Mouse (Mus musculus) stomach, postnatal 0 days (tissue): ENCODE measurements around the gene Zfp977. TPM values are rescaled to one million over a fixed set of nuclear protein-coding genes. Genes with fewer than 3 reads are reported as not detected.
"Not testable (repeated sequence)": the region's sequence is repeated elsewhere in the genome, so short reads cannot be mapped to it uniquely, and the experiment has no call there.

Experiments used
- ATAC-seq: fragments of 200-750 bp; cut with Nextera tagmentation; 2 replicates; pipeline ENCODE4 v1.8.0; 2017; ENCODE audit not compliant: low FRiP score, low TSS enrichment
- DNase-seq: peaks from one replicate; pipeline ENCODE4 v3.0.0-alpha.2; 2016; ENCODE audit warnings: low spot score
- H3K27ac ChIP-seq: fragments of 300-500 bp; sonication (generic); replicated peaks from 2 replicates; pipeline ENCODE4 v1.5.1; 2014; ENCODE audit warnings: mild to moderate bottlenecking, control low read depth
- H3K27me3 ChIP-seq: fragments of 300-500 bp; sonication (generic); 2 replicates; pipeline ENCODE4 v1.6.1; 2014; ENCODE audit warnings: low read length; ENCODE audit not compliant: control insufficient read depth, insufficient read depth
- H3K36me3 ChIP-seq: fragments of 300-500 bp; sonication (generic); 2 replicates; pipeline ENCODE4 v1.6.1; 2014; ENCODE audit warnings: low read length, mixed read lengths; ENCODE audit not compliant: control insufficient read depth, insufficient read depth
- H3K4me1 ChIP-seq: fragments of 300-500 bp; sonication (generic); replicated peaks from 2 replicates; pipeline ENCODE4 v1.6.1; 2014; ENCODE audit warnings: antibody characterized with exemption; ENCODE audit not compliant: control insufficient read depth, insufficient read depth
- H3K4me2 ChIP-seq: fragments of 300-500 bp; sonication (generic); replicated peaks from 2 replicates; pipeline ENCODE4 v1.6.1; 2014; ENCODE audit warnings: low read depth, mild to moderate bottlenecking, control low read depth, moderate library complexity
- H3K4me3 ChIP-seq: fragments of 300-500 bp; sonication (generic); 2 replicates; pipeline ENCODE4 v1.5.1; 2014; ENCODE audit warnings: low read depth, low read length, control low read depth
- H3K9ac ChIP-seq: fragments of 300-500 bp; sonication (generic); 2 replicates; pipeline ENCODE4 v1.6.1; 2014; ENCODE audit warnings: mild to moderate bottlenecking, low read length, control low read depth, mixed read lengths
- H3K9me3 ChIP-seq: fragments of 300-500 bp; sonication (generic); 2 replicates; pipeline ENCODE4 v1.6.1; 2016; ENCODE audit warnings: low read length; ENCODE audit not compliant: control insufficient read depth
- CTCF ChIP-seq: IDR thresholded peaks from 2 replicates; pipeline ENCODE4 v1.5.1; 2016; ENCODE audit warnings: antibody characterized with exemption, low read depth, mild to moderate bottlenecking, moderate library complexity
- EP300 ChIP-seq: optimal IDR thresholded peaks from 2 replicates; pipeline ENCODE3; 2016; ENCODE audit warnings: antibody characterized with exemption
- WGBS: fragments of 180-500 bp; shearing (Covaris S2); extraction: QIAGEN DNeasy Blood & Tissue Kit; methylation state at CpG from one replicate; pipeline ENCODE4 v1.1.7; 2014; 5-methylcytosine and 5-hydroxymethylcytosine counted together
- microRNA-seq: library from miRNA; unstranded; fragments of <30 nt; microRNA quantifications from one replicate; pipeline ENCODE4, GENCODE M21; 2016
- polyA plus RNA-seq: library from polyadenylated mRNA; unstranded; fragments of >200 nt; fragmentation: Nextera tagmentation; extraction: Ambion mirVana; gene quantifications from 2 replicates; pipeline ENCODE4 v1.2.1, GENCODE M21; 2015

Zfp977 gene
- polyA plus RNA-seq: 0.70 and 0.91 TPM in 2 replicates

DNA sequence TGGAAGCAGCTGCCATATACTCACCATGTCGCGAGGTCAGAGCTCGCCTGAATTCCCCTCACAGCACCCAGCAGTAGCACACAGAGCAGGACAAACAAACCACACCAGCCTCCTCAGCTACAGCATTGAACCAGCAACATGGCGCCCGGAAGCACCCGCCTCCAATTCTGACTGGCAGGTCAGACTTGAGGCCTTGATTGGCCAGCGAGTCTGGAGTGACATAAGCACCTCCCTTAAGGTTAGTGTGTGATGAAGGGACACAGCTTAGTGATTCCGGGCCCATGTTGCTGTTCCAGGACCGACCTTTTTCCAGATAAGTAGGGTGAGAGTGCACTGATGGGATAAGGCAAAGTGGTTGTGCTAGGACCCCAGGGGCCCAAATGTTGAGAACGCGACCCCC, at the start of gene Zfp977:
Gene Zfp977, minus strand, starts transcription at position 135 of the 400 bp plus-strand sequence.
- 88% methylated on average over 11 of the region's 11 CpGs for WGBS
- not testable (repeated sequence) for H3K4me2 ChIP-seq, H3K4me1 ChIP-seq, H3K9ac ChIP-seq, DNase-seq, H3K27me3 ChIP-seq, H3K27ac ChIP-seq, ATAC-seq, H3K36me3 ChIP-seq, H3K4me3 ChIP-seq, H3K9me3 ChIP-seq

DNA sequence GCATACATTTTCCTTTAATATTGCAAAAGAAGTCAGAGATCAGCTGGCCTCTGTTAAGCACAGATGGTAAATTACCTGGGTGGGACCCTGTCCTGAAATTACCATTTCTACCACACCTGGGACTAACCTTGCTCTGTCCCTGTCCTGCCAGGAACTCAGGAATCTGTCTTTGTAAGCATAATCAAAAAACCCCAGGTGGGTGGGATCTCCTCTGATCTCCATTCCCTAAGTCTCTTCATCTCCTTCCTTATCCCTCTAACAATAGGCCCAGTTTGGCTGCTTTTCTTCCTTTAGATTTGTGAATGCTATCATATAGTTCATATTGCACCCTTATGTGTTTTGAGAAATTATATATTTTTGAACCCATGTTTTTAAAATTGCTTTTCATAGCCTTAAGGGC, 38.7 kb upstream of the Zfp977 start:
- not testable (repeated sequence) for DNase-seq, H3K36me3 ChIP-seq, H3K27me3 ChIP-seq, H3K4me3 ChIP-seq, H3K4me2 ChIP-seq, ATAC-seq, H3K9me3 ChIP-seq, H3K9ac ChIP-seq, H3K4me1 ChIP-seq, H3K27ac ChIP-seq

DNA sequence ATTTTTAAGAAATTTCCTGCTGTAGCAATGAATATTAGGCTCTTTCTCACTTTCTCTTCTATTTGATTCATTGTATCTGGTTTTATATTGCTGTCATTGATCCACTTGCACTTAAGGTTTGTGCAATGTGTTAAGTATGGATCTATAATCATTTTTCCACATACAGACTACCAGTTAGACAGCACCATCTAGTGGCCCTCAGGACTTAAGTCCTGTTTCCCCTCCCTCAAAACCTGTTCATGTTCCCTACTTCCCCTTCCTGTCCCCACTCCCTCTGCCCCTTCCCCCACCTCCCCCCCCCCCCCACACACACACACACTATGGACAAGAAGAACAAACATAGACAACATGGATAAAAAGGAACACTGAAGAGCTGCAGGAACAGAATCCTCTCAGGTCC, 3.3 kb upstream of the Zfp977 start:
- not testable (repeated sequence) for ATAC-seq, H3K9me3 ChIP-seq, DNase-seq, H3K4me3 ChIP-seq, H3K36me3 ChIP-seq, H3K4me1 ChIP-seq, H3K27ac ChIP-seq, H3K4me2 ChIP-seq, H3K9ac ChIP-seq, H3K27me3 ChIP-seq

- DNase-seq, H3K27me3 ChIP-seq, H3K4me1 ChIP-seq, H3K36me3 ChIP-seq, H3K4me2 ChIP-seq, H3K27ac ChIP-seq, H3K9me3 ChIP-seq, ATAC-seq, H3K4me3 ChIP-seq, H3K9ac ChIP-seq: not testable (repeated sequence)
Observed at GRCm38 (mm10) chr7:42591311-42591710, 1.0 kb downstream of the Zfp977 start.

DNA sequence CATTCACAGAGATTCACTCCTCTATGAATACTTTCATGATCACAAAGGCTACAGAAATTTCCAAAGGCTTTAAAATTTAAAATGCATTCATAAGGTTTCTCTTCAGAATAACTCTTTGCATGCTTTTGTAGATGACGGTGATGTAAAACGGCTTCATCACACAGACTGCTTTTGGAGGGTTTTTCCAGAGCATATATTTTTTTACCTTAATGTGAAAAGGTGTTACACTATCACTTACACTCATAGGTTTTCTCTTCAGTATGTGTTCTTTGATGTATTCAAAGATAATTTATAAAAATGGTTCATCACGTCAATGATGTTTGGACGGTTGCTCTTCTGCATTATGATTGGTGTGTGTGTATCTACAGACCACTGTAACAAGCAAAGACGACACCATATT, 13.9 kb downstream of the Zfp977 start, which contains the start of gene Gm21028:
Gene Gm21028, minus strand, starts transcription at position 101 of the 400 bp plus-strand sequence.
- no peak for DNase-seq
- Histone ChIP-seq H3K27me3 (no peaks in the 10 kb centered on the region), H3K4me3 (no peak within 1 kb of the TSS), H3K27ac (no peak within 1 kb of the TSS), H3K4me2 (no peak within 1 kb of the TSS), H3K9me3 (peaks cover 7% of the 10 kb centered on the region; the same call in 1 of the 2 replicates), H3K4me1 (no peaks in the 10 kb centered on the region), H3K9ac (no peak within 1 kb of the TSS), H3K36me3 (no peaks in the 10 kb centered on the region)
- 90% methylated on average over 5 of the region's 5 CpGs for WGBS
- no peak for ATAC-seq
- TF ChIP-seq EP300 (no peak), CTCF (no peak)

GRCm38 (mm10) chr7:42551766-42552165, 40.6 kb downstream of the Zfp977 start:
- H3K27me3 ChIP-seq: no peaks in the 10 kb centered on the region
- TF ChIP-seq EP300 (no peak), CTCF (no peak)
- no peak for ATAC-seq
- no peak overlapping the region for H3K4me2 ChIP-seq
- 73% methylated on average over 3 of the region's 3 CpGs for WGBS
- no peak overlapping the region for H3K27ac ChIP-seq
- no peak overlapping the region for H3K4me3 ChIP-seq
- DNase-seq: no peak
- H3K9ac ChIP-seq: no peak overlapping the region
- H3K4me1 ChIP-seq: no peaks in the 10 kb centered on the region
- no peaks in the 10 kb centered on the region for H3K9me3 ChIP-seq
- no peaks in the 10 kb centered on the region for H3K36me3 ChIP-seq

Small RNA genes lying within 50 kb of the gene (microRNA-seq; reads per million reads assigned to microRNA genes)
- gene Gm24938: not detected

Other genes with a start within 250 kb of the Zfp977 start
- not detected in 2 replicates for gene 4933421I07Rik, start 144.4 kb downstream of the Zfp977 start, polyA plus RNA-seq
- 2.3 and 2.7 TPM in 2 replicates for gene Zfp141, start 86.8 kb downstream of the Zfp977 start, polyA plus RNA-seq
- gene Gm21028, start 14.0 kb downstream of the Zfp977 start, polyA plus RNA-seq: not detected in 2 replicates
- 0.84 and 0.91 TPM in 2 replicates for gene Zfp976, start 50.0 kb upstream of the Zfp977 start, polyA plus RNA-seq
- gene Zfp975, start 100.2 kb upstream of the Zfp977 start, polyA plus RNA-seq: 2.3 and 2.5 TPM in 2 replicates
- gene Gm17067, start 134.5 kb upstream of the Zfp977 start, polyA plus RNA-seq: not detected in 2 replicates
- not detected in 2 replicates for gene Vmn2r62, start 201.0 kb upstream of the Zfp977 start, polyA plus RNA-seq